Mouse (Mus musculus): ENCODE results near the gene 1700003F12Rik. TPM values are rescaled to one million over a fixed set of nuclear protein-coding genes. Genes with fewer than 3 reads are reported as not detected.

Gene 1700003F12Rik
- polyA plus RNA-seq, 1 experiment from 2014 or later = 1.2 TPM

- no peak overlapping the region for H3K27ac ChIP-seq (ENCODE audit: low read depth)
- no peak for TF ChIP-seq CTCF (IDR thresholded peaks at IDR 0.05; ENCODE audit: low read depth)
- no peak overlapping the region for H3K9ac ChIP-seq
- H3K4me3 ChIP-seq (ENCODE audit: low read depth, low read length) = no peak overlapping the region
- ATAC-seq (ENCODE audit: insufficient read depth) = no peak
- no peak overlapping the region for H3K4me2 ChIP-seq
- H3K36me3 ChIP-seq (ENCODE audit: insufficient read depth) = peaks cover 45% of the 10 kb centered on the region
- no peaks in the 10 kb centered on the region for H3K27me3 ChIP-seq (ENCODE audit: insufficient read depth, low read length)
- no peaks in the 10 kb centered on the region for H3K4me1 ChIP-seq (ENCODE audit: insufficient read depth)
- 89% methylated on average over 3 of the region's 3 CpGs for WGBS
- DNase-seq = no peak
- H3K9me3 ChIP-seq (ENCODE audit: low read depth, low read length) = no peaks in the 10 kb centered on the region
Measured at GRCm38 (mm10) chr2:154510141-154510540, 36.7 kb upstream of the 1700003F12Rik start.

- TF ChIP-seq CTCF (IDR thresholded peaks at IDR 0.05; ENCODE audit: low read depth) = no peak
- no peak for ATAC-seq (ENCODE audit: insufficient read depth)
- Histone ChIP-seq H3K36me3 (ENCODE audit: insufficient read depth) (peaks cover 44% of the 10 kb centered on the region), H3K9me3 (ENCODE audit: low read depth, low read length) (no peaks in the 10 kb centered on the region), H3K4me3 (ENCODE audit: low read depth, low read length) (no peak overlapping the region), H3K27ac (ENCODE audit: low read depth) (no peak overlapping the region), H3K27me3 (ENCODE audit: insufficient read depth, low read length) (no peaks in the 10 kb centered on the region), H3K4me2 (no peak overlapping the region), H3K9ac (no peak overlapping the region), H3K4me1 (ENCODE audit: insufficient read depth) (no peaks in the 10 kb centered on the region)
- WGBS = 81% methylated on average over 3 of the region's 3 CpGs
- no peak for DNase-seq
Measured at GRCm38 (mm10) chr2:154516944-154517343, 29.9 kb upstream of the 1700003F12Rik start.

GRCm38 (mm10) chr2:154517424-154517823 lies 29.5 kb upstream of the 1700003F12Rik start:
- DNase-seq = no peak
- TF ChIP-seq CTCF (IDR thresholded peaks at IDR 0.05; ENCODE audit: low read depth) = no peak

GRCm38 (mm10) chr2:154521449-154521848 lies 25.4 kb upstream of the 1700003F12Rik start:
- no peak overlapping the region for H3K4me2 ChIP-seq
- ATAC-seq (ENCODE audit: insufficient read depth) (no peak), DNase-seq (no peak)
- no peak overlapping the region for H3K27ac ChIP-seq (ENCODE audit: low read depth)
- peaks cover 61% of the 10 kb centered on the region for H3K36me3 ChIP-seq (ENCODE audit: insufficient read depth)
- H3K4me1 ChIP-seq (ENCODE audit: insufficient read depth) = no peaks in the 10 kb centered on the region
- no peak overlapping the region for H3K4me3 ChIP-seq (ENCODE audit: low read depth, low read length)
- no peak for TF ChIP-seq CTCF (IDR thresholded peaks at IDR 0.05; ENCODE audit: low read depth)
- H3K9ac ChIP-seq = no peak overlapping the region
- no peaks in the 10 kb centered on the region for H3K27me3 ChIP-seq (ENCODE audit: insufficient read depth, low read length)
- H3K9me3 ChIP-seq (ENCODE audit: low read depth, low read length) = no peaks in the 10 kb centered on the region

More at GRCm38 (mm10) chr2:154517424-154517823, 29.5 kb upstream of the 1700003F12Rik start:
- Histone ChIP-seq H3K4me1 (ENCODE audit: insufficient read depth) (no peaks in the 10 kb centered on the region), H3K4me3 (ENCODE audit: low read depth, low read length) (no peak overlapping the region), H3K36me3 (ENCODE audit: insufficient read depth) (peaks cover 46% of the 10 kb centered on the region), H3K27ac (ENCODE audit: low read depth) (no peak overlapping the region), H3K9me3 (ENCODE audit: low read depth, low read length) (no peaks in the 10 kb centered on the region), H3K4me2 (no peak overlapping the region), H3K9ac (no peak overlapping the region), H3K27me3 (ENCODE audit: insufficient read depth, low read length) (no peaks in the 10 kb centered on the region)
- 75% methylated on average over 5 of the region's 5 CpGs for WGBS
- no peak for ATAC-seq (ENCODE audit: insufficient read depth)

- H3K9me3 ChIP-seq (ENCODE audit: low read depth, low read length) = no peaks in the 10 kb centered on the region
- no peak overlapping the region for H3K4me3 ChIP-seq (ENCODE audit: low read depth, low read length)
- no peak for ATAC-seq (ENCODE audit: insufficient read depth)
- H3K4me1 ChIP-seq (ENCODE audit: insufficient read depth) = no peaks in the 10 kb centered on the region
- peaks cover 53% of the 10 kb centered on the region for H3K36me3 ChIP-seq (ENCODE audit: insufficient read depth)
- H3K9ac ChIP-seq = no peak overlapping the region
- 80% methylated on average over 5 of the region's 5 CpGs for WGBS
- DNase-seq = no peak
- no peak overlapping the region for H3K4me2 ChIP-seq
- no peak overlapping the region for H3K27ac ChIP-seq (ENCODE audit: low read depth)
- TF ChIP-seq CTCF (IDR thresholded peaks at IDR 0.05; ENCODE audit: low read depth) = no peak
- H3K27me3 ChIP-seq (ENCODE audit: insufficient read depth, low read length) = no peaks in the 10 kb centered on the region
Measured at GRCm38 (mm10) chr2:154522334-154522733, 24.6 kb upstream of the 1700003F12Rik start.

- no peak for TF ChIP-seq CTCF (IDR thresholded peaks at IDR 0.05; ENCODE audit: low read depth)
- H3K27me3 ChIP-seq (ENCODE audit: insufficient read depth, low read length) = no peaks in the 10 kb centered on the region
- 87% methylated on average over 2 of the region's 2 CpGs for WGBS
Measured at GRCm38 (mm10) chr2:154525285-154525684, 21.6 kb upstream of the 1700003F12Rik start.

GRCm38 (mm10) chr2:154526531-154526930 lies 20.4 kb upstream of the 1700003F12Rik start:
- TF ChIP-seq CTCF (IDR thresholded peaks at IDR 0.05; ENCODE audit: low read depth) = no peak
- Histone ChIP-seq H3K9me3 (ENCODE audit: low read depth, low read length) (no peaks in the 10 kb centered on the region), H3K4me3 (ENCODE audit: low read depth, low read length) (no peak overlapping the region), H3K9ac (no peak overlapping the region), H3K4me1 (ENCODE audit: insufficient read depth) (no peaks in the 10 kb centered on the region), H3K4me2 (no peak overlapping the region), H3K27ac (ENCODE audit: low read depth) (peak overlapping the region; percentile 12; the same call in 1 of the 2 replicates), H3K27me3 (ENCODE audit: insufficient read depth, low read length) (no peaks in the 10 kb centered on the region), H3K36me3 (ENCODE audit: insufficient read depth) (peaks cover 62% of the 10 kb centered on the region)
- no peak for ATAC-seq (ENCODE audit: insufficient read depth)
- 59% methylated on average over 3 of the region's 3 CpGs for whole genome bisulfite sequencing
- DNase-seq = peak; percentile 33

More at GRCm38 (mm10) chr2:154525285-154525684, 21.6 kb upstream of the 1700003F12Rik start:
- H3K4me1 ChIP-seq (ENCODE audit: insufficient read depth) = no peaks in the 10 kb centered on the region
- no peak for DNase-seq
- H3K4me2 ChIP-seq = no peak overlapping the region
- H3K36me3 ChIP-seq (ENCODE audit: insufficient read depth) = peaks cover 53% of the 10 kb centered on the region
- no peak for ATAC-seq (ENCODE audit: insufficient read depth)
- H3K9me3 ChIP-seq (ENCODE audit: low read depth, low read length) = no peaks in the 10 kb centered on the region
- H3K9ac ChIP-seq = no peak overlapping the region
- H3K4me3 ChIP-seq (ENCODE audit: low read depth, low read length) = no peak overlapping the region
- no peak overlapping the region for H3K27ac ChIP-seq (ENCODE audit: low read depth)

GRCm38 (mm10) chr2:154532888-154533287 lies 14.0 kb upstream of the 1700003F12Rik start:
- Histone ChIP-seq H3K4me1 (ENCODE audit: insufficient read depth) (no peaks in the 10 kb centered on the region), H3K27ac (ENCODE audit: low read depth) (no peak overlapping the region), H3K4me3 (ENCODE audit: low read depth, low read length) (no peak overlapping the region), H3K9ac (no peak overlapping the region), H3K27me3 (ENCODE audit: insufficient read depth, low read length) (no peaks in the 10 kb centered on the region), H3K4me2 (no peak overlapping the region), H3K9me3 (ENCODE audit: low read depth, low read length) (no peaks in the 10 kb centered on the region), H3K36me3 (ENCODE audit: insufficient read depth) (peaks cover 59% of the 10 kb centered on the region)
- DNase-seq (no peak), ATAC-seq (ENCODE audit: insufficient read depth) (no peak)
- WGBS = 67% methylated on average over 3 of the region's 3 CpGs
- no peak for TF ChIP-seq CTCF (IDR thresholded peaks at IDR 0.05; ENCODE audit: low read depth)

Data from lung, embryonic 14.5 days (tissue).